Mouse (Mus musculus) hindbrain, embryonic 13.5 days (tissue): ENCODE data around the gene Rnf145. TPM values are rescaled to one million over a fixed set of nuclear protein-coding genes. Genes with fewer than 3 reads are reported as not detected.

Source experiments
- ATAC-seq: fragments of 200-750 bp; cut with Nextera tagmentation; 2 replicates; pipeline ENCODE4 v1.8.0; 2017; ENCODE audit warnings: moderate TSS enrichment; ENCODE audit not compliant: low FRiP score
- H3K27ac ChIP-seq: fragments of 300-500 bp; sonication (generic); 2 replicates; pipeline ENCODE4 v1.5.1; 2015; ENCODE audit warnings: inconsistent platforms, mild to moderate bottlenecking, moderate library complexity
- H3K27me3 ChIP-seq: fragments of 300-500 bp; sonication (generic); 2 replicates; pipeline ENCODE4 v1.6.1; 2015; ENCODE audit warnings: mild to moderate bottlenecking, inconsistent platforms
- H3K36me3 ChIP-seq: fragments of 300-500 bp; sonication (generic); 2 replicates; pipeline ENCODE4 v1.6.1; 2015; ENCODE audit warnings: mild to moderate bottlenecking, inconsistent platforms
- H3K4me1 ChIP-seq: fragments of 300-500 bp; sonication (generic); replicated peaks from 2 replicates; pipeline ENCODE4 v1.6.1; 2015; ENCODE audit warnings: inconsistent platforms
- H3K4me2 ChIP-seq: fragments of 300-500 bp; sonication (generic); 2 replicates; pipeline ENCODE4 v1.6.1; 2015; ENCODE audit warnings: inconsistent platforms, mild to moderate bottlenecking, moderate library complexity
- H3K4me3 ChIP-seq: fragments of 300-500 bp; sonication (generic); 2 replicates; pipeline ENCODE4 v1.5.1; 2015; ENCODE audit warnings: mild to moderate bottlenecking, inconsistent platforms
- H3K9ac ChIP-seq: fragments of 300-500 bp; sonication (generic); 2 replicates; pipeline ENCODE4 v1.6.1; 2015; ENCODE audit warnings: mild to moderate bottlenecking, inconsistent platforms
- H3K9me3 ChIP-seq: fragments of 300-500 bp; sonication (generic); 2 replicates; pipeline ENCODE4 v1.6.1; 2016; ENCODE audit warnings: inconsistent platforms
- WGBS: fragments of 180-500 bp; shearing (Covaris S2); methylation state at CpG from one replicate; pipeline ENCODE4 v1.1.7; 2015; 5-methylcytosine and 5-hydroxymethylcytosine counted together
- polyA plus RNA-seq: library from polyadenylated mRNA; unstranded; fragments of >200 nt; fragmentation: Nextera tagmentation; extraction: Ambion mirVana; gene quantifications from 2 replicates; pipeline ENCODE4 v1.2.1, GENCODE M21; 2015

The Rnf145 gene
- polyA plus RNA-seq, 1 experiment from 2014 or later: 111 TPM

GRCm38 (mm10) chr11:44514666-44515065, 4.1 kb upstream of the Rnf145 start:
- 57% methylated on average over 2 of the region's 2 CpGs for WGBS
- Histone ChIP-seq H3K4me3 (no peak overlapping the region), H3K4me2 (no peak overlapping the region), H3K27ac (no peak overlapping the region), H3K9me3 (no peaks in the 10 kb centered on the region), H3K36me3 (no peaks in the 10 kb centered on the region), H3K9ac (no peak overlapping the region), H3K27me3 (no peaks in the 10 kb centered on the region), H3K4me1 (peaks cover 9% of the 10 kb centered on the region)
- ATAC-seq: no peak

- Histone ChIP-seq H3K9me3 (no peaks in the 10 kb centered on the region), H3K9ac (no peak overlapping the region), H3K4me1 (peaks cover 19% of the 10 kb centered on the region), H3K27me3 (no peaks in the 10 kb centered on the region), H3K36me3 (no peaks in the 10 kb centered on the region), H3K27ac (no peak overlapping the region), H3K4me3 (no peak overlapping the region), H3K4me2 (no peak overlapping the region)
- WGBS: 44% methylated on average over 1 of the region's 1 CpGs
- ATAC-seq: no peak
These were observed 2.4 kb upstream of the Rnf145 start for GRCm38 (mm10) chr11:44516362-44516761.

GRCm38 (mm10) chr11:44517561-44518280, 1.0 kb upstream of the Rnf145 start:
- H3K4me3 ChIP-seq: peak overlapping the region; percentile 95
- H3K9ac ChIP-seq: peak overlapping the region; percentile 97; the same call in 1 of the 2 replicates
- peak overlapping the region; percentile 90 for H3K4me2 ChIP-seq
- no peaks in the 10 kb centered on the region for H3K36me3 ChIP-seq
- peaks cover 29% of the 10 kb centered on the region for H3K4me1 ChIP-seq
- 36% methylated on average over 6 of the region's 6 CpGs for WGBS
- H3K9me3 ChIP-seq: no peaks in the 10 kb centered on the region
- H3K27ac ChIP-seq: peak overlapping the region; percentile 98
- ATAC-seq: no peak
- no peaks in the 10 kb centered on the region for H3K27me3 ChIP-seq

- under 1% methylated on average over 50 of the region's 61 CpGs for whole genome bisulfite sequencing
- Histone ChIP-seq H3K9ac (peak overlapping the region; percentile 97), H3K36me3 (no peaks in the 10 kb centered on the region), H3K4me3 (peak overlapping the region; percentile 95), H3K27me3 (no peaks in the 10 kb centered on the region), H3K9me3 (no peaks in the 10 kb centered on the region), H3K4me1 (peaks cover 33% of the 10 kb centered on the region), H3K27ac (peak overlapping the region; percentile 98), H3K4me2 (peak overlapping the region; percentile 90)
- ATAC-seq: peak; percentile 62
These were observed 559 bp downstream of the Rnf145 start for GRCm38 (mm10) chr11:44519096-44519949.

- WGBS: under 1% methylated on average over 28 of the region's 28 CpGs
- ATAC-seq: peak; percentile 78
- no peaks in the 10 kb centered on the region for H3K9me3 ChIP-seq
- H3K4me1 ChIP-seq: peaks cover 33% of the 10 kb centered on the region
- peaks cover 5% of the 10 kb centered on the region for H3K36me3 ChIP-seq
- peak overlapping the region; percentile 95 for H3K4me3 ChIP-seq
- H3K4me2 ChIP-seq: peak overlapping the region; percentile 90
- H3K27me3 ChIP-seq: no peaks in the 10 kb centered on the region
- H3K27ac ChIP-seq: peak overlapping the region; percentile 98
- H3K9ac ChIP-seq: peak overlapping the region; percentile 97
These were observed 1.4 kb downstream of the Rnf145 start for GRCm38 (mm10) chr11:44519950-44520761.

GRCm38 (mm10) chr11:44522594-44522993, 3.8 kb downstream of the Rnf145 start:
- Histone ChIP-seq H3K9ac (no peak overlapping the region), H3K4me2 (no peak overlapping the region), H3K36me3 (peaks cover 23% of the 10 kb centered on the region), H3K4me1 (peaks cover 31% of the 10 kb centered on the region), H3K27ac (no peak overlapping the region), H3K9me3 (no peaks in the 10 kb centered on the region), H3K4me3 (no peak overlapping the region), H3K27me3 (no peaks in the 10 kb centered on the region)
- ATAC-seq: no peak
- 81% methylated on average over 5 of the region's 5 CpGs for WGBS

GRCm38 (mm10) chr11:44525765-44526164, 7.0 kb downstream of the Rnf145 start:
- no peak for ATAC-seq
- no peaks in the 10 kb centered on the region for H3K27me3 ChIP-seq

GRCm38 (mm10) chr11:44526654-44527263, 8.0 kb downstream of the Rnf145 start:
- H3K4me1 ChIP-seq: peaks cover 16% of the 10 kb centered on the region
- no peak overlapping the region for H3K27ac ChIP-seq
- H3K9ac ChIP-seq: no peak overlapping the region
- H3K27me3 ChIP-seq: no peaks in the 10 kb centered on the region
- H3K4me2 ChIP-seq: no peak overlapping the region
- no peak for ATAC-seq
- no peaks in the 10 kb centered on the region for H3K9me3 ChIP-seq
- peaks cover 47% of the 10 kb centered on the region for H3K36me3 ChIP-seq
- H3K4me3 ChIP-seq: no peak overlapping the region
- 94% methylated on average over 11 of the region's 11 CpGs for WGBS

More at GRCm38 (mm10) chr11:44525765-44526164, 7.0 kb downstream of the Rnf145 start:
- Histone ChIP-seq H3K4me3 (no peak overlapping the region), H3K36me3 (peaks cover 40% of the 10 kb centered on the region), H3K9ac (no peak overlapping the region), H3K4me1 (peaks cover 25% of the 10 kb centered on the region), H3K4me2 (no peak overlapping the region), H3K9me3 (no peaks in the 10 kb centered on the region), H3K27ac (no peak overlapping the region)
- WGBS: 80% methylated on average over 4 of the region's 4 CpGs

GRCm38 (mm10) chr11:44528560-44529199, 9.9 kb downstream of the Rnf145 start:
- H3K27ac ChIP-seq: no peak overlapping the region
- peaks cover 60% of the 10 kb centered on the region for H3K36me3 ChIP-seq
- 0 out of 2 replicates have a peak, but pooled peaks cover 9% of the 10 kb centered on the region for H3K4me1 ChIP-seq
- no peaks in the 10 kb centered on the region for H3K9me3 ChIP-seq
- no peak overlapping the region for H3K4me2 ChIP-seq
- ATAC-seq: no peak
- no peak overlapping the region for H3K4me3 ChIP-seq
- H3K9ac ChIP-seq: no peak overlapping the region
- no peaks in the 10 kb centered on the region for H3K27me3 ChIP-seq
- WGBS: 93% methylated on average over 14 of the region's 14 CpGs

GRCm38 (mm10) chr11:44529200-44529599, 10.4 kb downstream of the Rnf145 start:
- 0 out of 2 replicates have a peak, but pooled peaks cover 6% of the 10 kb centered on the region for H3K4me1 ChIP-seq
- no peak overlapping the region for H3K4me2 ChIP-seq
- H3K36me3 ChIP-seq: peaks cover 65% of the 10 kb centered on the region
- no peaks in the 10 kb centered on the region for H3K27me3 ChIP-seq
- H3K9me3 ChIP-seq: no peaks in the 10 kb centered on the region
- H3K9ac ChIP-seq: no peak overlapping the region
- H3K4me3 ChIP-seq: no peak overlapping the region
- ATAC-seq: no peak
- no peak overlapping the region for H3K27ac ChIP-seq
- WGBS: 94% methylated on average over 12 of the region's 12 CpGs

GRCm38 (mm10) chr11:44529716-44530115, 11.0 kb downstream of the Rnf145 start:
- H3K9ac ChIP-seq: no peak overlapping the region
- H3K4me2 ChIP-seq: no peak overlapping the region
- no peaks in the 10 kb centered on the region for H3K27me3 ChIP-seq
- H3K36me3 ChIP-seq: peaks cover 65% of the 10 kb centered on the region
- 0 out of 2 replicates have a peak, but pooled peaks cover 6% of the 10 kb centered on the region for H3K4me1 ChIP-seq
- no peak for ATAC-seq
- WGBS: 88% methylated on average over 5 of the region's 5 CpGs
- H3K9me3 ChIP-seq: no peaks in the 10 kb centered on the region
- H3K4me3 ChIP-seq: no peak overlapping the region
- no peak overlapping the region for H3K27ac ChIP-seq
